Mouse (Mus musculus): ENCODE measurements around the gene Slc25a47. TPM values are rescaled to one million over a fixed set of nuclear protein-coding genes. Genes with fewer than 3 reads are reported as not detected.
A peak's percentile ranks its signal among the peaks of the same experiment; 100 is the strongest.

The Slc25a47 gene
- total RNA-seq, 2 experiments from 2014 or later, result 5.3 to 16.2 TPM

- no peak for ATAC-seq (replicated peaks; ENCODE audit: low FRiP score, low TSS enrichment, poor library complexity, severe bottlenecking)
These were observed 19.2 kb downstream of the Slc25a47 start for GRCm38 (mm10) chr12:108855081-108855480.

- no peak for ATAC-seq (replicated peaks; ENCODE audit: low FRiP score, low TSS enrichment, poor library complexity, severe bottlenecking)
These were observed 20.3 kb downstream of the Slc25a47 start for GRCm38 (mm10) chr12:108856186-108856585.

- no peak for ATAC-seq (replicated peaks; ENCODE audit: low FRiP score, low TSS enrichment, poor library complexity, severe bottlenecking)
These were observed 21.3 kb downstream of the Slc25a47 start for GRCm38 (mm10) chr12:108857109-108857508.

GRCm38 (mm10) chr12:108857589-108858184 lies 21.8 kb downstream of the Slc25a47 start:
- ATAC-seq (replicated peaks; ENCODE audit: low FRiP score, low TSS enrichment, poor library complexity, severe bottlenecking), result no peak

- ATAC-seq (replicated peaks; ENCODE audit: low FRiP score, low TSS enrichment, poor library complexity, severe bottlenecking), result no peak
These were observed 22.6 kb downstream of the Slc25a47 start for GRCm38 (mm10) chr12:108858486-108858885.

GRCm38 (mm10) chr12:108865007-108865494 lies 29.2 kb downstream of the Slc25a47 start:
- no peak for ATAC-seq (replicated peaks; ENCODE audit: low FRiP score, low TSS enrichment, poor library complexity, severe bottlenecking)

- peak; percentile 35; the same call in 1 of the 2 replicates for ATAC-seq (replicated peaks; ENCODE audit: low FRiP score, low TSS enrichment, poor library complexity, severe bottlenecking)
These were observed 33.7 kb downstream of the Slc25a47 start for GRCm38 (mm10) chr12:108869575-108869974.

- ATAC-seq (replicated peaks; ENCODE audit: low FRiP score, low TSS enrichment, poor library complexity, severe bottlenecking), result no peak
These were observed 37.3 kb downstream of the Slc25a47 start for GRCm38 (mm10) chr12:108873122-108873521.

GRCm38 (mm10) chr12:108879138-108879537 lies 43.3 kb downstream of the Slc25a47 start:
- no peak for ATAC-seq (replicated peaks; ENCODE audit: low FRiP score, low TSS enrichment, poor library complexity, severe bottlenecking)

- ATAC-seq (replicated peaks; ENCODE audit: low FRiP score, low TSS enrichment, poor library complexity, severe bottlenecking), result no peak
These were observed 44.8 kb downstream of the Slc25a47 start for GRCm38 (mm10) chr12:108880606-108881005.

GRCm38 (mm10) chr12:108881192-108881591 lies 45.3 kb downstream of the Slc25a47 start:
- ATAC-seq (replicated peaks; ENCODE audit: low FRiP score, low TSS enrichment, poor library complexity, severe bottlenecking), result no peak

- no peak for ATAC-seq (replicated peaks; ENCODE audit: low FRiP score, low TSS enrichment, poor library complexity, severe bottlenecking)
These were observed 46.9 kb downstream of the Slc25a47 start for GRCm38 (mm10) chr12:108882776-108883175.

- no peak for ATAC-seq (replicated peaks; ENCODE audit: low FRiP score, low TSS enrichment, poor library complexity, severe bottlenecking)
These were observed 50.1 kb downstream of the Slc25a47 start for GRCm38 (mm10) chr12:108885906-108886305.

GRCm38 (mm10) chr12:108887077-108887476 lies 51.2 kb downstream of the Slc25a47 start:
- ATAC-seq (replicated peaks; ENCODE audit: low FRiP score, low TSS enrichment, poor library complexity, severe bottlenecking), result no peak

- ATAC-seq (replicated peaks; ENCODE audit: low FRiP score, low TSS enrichment, poor library complexity, severe bottlenecking), result no peak
These were observed 52.8 kb downstream of the Slc25a47 start for GRCm38 (mm10) chr12:108888632-108889031.

GRCm38 (mm10) chr12:108892989-108893714 lies 57.3 kb downstream of the Slc25a47 start, which contains the start of gene Wdr25:
Wdr25 (plus strand) TSS chr12:108893631.
- peak; percentile 6; the same call in 1 of the 2 replicates for ATAC-seq (replicated peaks; ENCODE audit: low FRiP score, low TSS enrichment, poor library complexity, severe bottlenecking)

GRCm38 (mm10) chr12:108893715-108894431 lies 58.0 kb downstream of the Slc25a47 start, which contains the start of gene Wars:
Wars (minus strand) TSS chr12:108894174.
- ATAC-seq (replicated peaks; ENCODE audit: low FRiP score, low TSS enrichment, poor library complexity, severe bottlenecking), result peak; percentile 97

- ATAC-seq (replicated peaks; ENCODE audit: low FRiP score, low TSS enrichment, poor library complexity, severe bottlenecking), result no peak
These were observed 58.6 kb downstream of the Slc25a47 start for GRCm38 (mm10) chr12:108894432-108894816.

GRCm38 (mm10) chr12:108896006-108896405 lies 60.2 kb downstream of the Slc25a47 start:
- peak; percentile 69 for ATAC-seq (replicated peaks; ENCODE audit: low FRiP score, low TSS enrichment, poor library complexity, severe bottlenecking)

- ATAC-seq (replicated peaks; ENCODE audit: low FRiP score, low TSS enrichment, poor library complexity, severe bottlenecking), result peak; percentile 36
These were observed 65.5 kb downstream of the Slc25a47 start for GRCm38 (mm10) chr12:108901346-108901745.
